Mouse (Mus musculus): ENCODE results near the gene Riox2. TPM values are rescaled to one million over a fixed set of nuclear protein-coding genes. Genes with fewer than 3 reads are reported as not detected.

Riox2 gene
- polyA plus RNA-seq, 1 experiment from 2014 or later = 35.5 TPM

DNA sequence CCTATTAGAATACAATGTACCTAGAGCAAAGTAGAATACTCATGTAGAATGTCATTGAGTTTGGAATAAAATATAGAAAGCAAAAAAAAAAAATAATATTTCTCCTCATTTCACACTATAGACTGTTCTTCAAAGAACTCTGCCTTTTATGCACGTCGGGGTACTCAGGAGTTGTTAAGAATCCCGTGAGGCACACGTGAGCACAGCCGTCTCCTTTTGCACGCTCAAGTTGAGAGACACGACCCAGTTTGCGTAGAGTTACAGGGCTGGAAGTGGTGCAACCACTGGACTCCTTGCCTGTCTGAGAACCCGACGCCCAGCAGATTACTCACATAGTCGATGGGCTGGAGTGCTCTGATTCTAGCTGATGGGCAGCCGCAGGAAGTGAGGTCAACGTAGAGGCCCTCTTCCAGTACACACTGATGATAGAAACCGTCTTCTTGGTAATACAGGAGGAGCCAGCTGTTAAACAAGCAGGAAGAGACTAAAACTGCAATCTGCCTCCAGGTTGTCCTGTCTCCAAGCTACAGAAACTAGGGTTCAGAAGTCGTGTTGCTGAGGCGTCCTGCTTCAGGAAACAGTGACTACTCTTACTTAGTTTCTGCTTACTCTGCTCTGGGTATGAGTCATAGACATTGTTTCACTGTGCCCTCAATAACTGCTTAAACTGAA is 50.3 kb downstream of the Riox2 start:
- H3K9ac ChIP-seq = no peak overlapping the region
- 0 out of 2 replicates have a peak, but pooled peaks cover 3% of the 10 kb centered on the region for H3K36me3 ChIP-seq
- no peak overlapping the region for H3K27ac ChIP-seq
- ATAC-seq (ENCODE audit: insufficient number of reproducible peaks, insufficient read depth, low FRiP score, low TSS enrichment, low read depth) = no peak
- 83% methylated on average over 16 of the region's 16 CpGs for WGBS
- H3K4me2 ChIP-seq = no peak overlapping the region
- H3K4me1 ChIP-seq = peaks cover 9% of the 10 kb centered on the region; the same call in 1 of the 2 replicates
- H3K4me3 ChIP-seq = no peak overlapping the region
- no peaks in the 10 kb centered on the region for H3K9me3 ChIP-seq
- H3K27me3 ChIP-seq = no peaks in the 10 kb centered on the region

DNA sequence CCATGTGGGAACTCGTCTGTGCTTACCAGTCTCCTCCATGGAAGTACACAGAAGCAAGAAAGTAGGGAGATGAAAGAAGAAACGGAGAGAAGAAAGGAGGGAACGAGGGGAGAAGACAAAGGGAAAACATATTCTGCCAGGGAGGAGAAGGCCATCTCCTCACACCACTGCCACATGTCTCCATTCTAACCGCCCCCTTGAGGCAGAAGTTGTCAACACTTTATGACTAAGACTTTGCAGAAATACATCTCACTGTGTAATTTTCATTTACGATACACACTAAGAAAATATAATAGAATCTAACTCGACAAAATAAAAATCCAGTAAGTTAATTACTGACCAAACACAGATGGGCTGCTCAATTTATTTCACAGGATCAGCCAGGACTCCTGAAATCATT is 55.4 kb downstream of the Riox2 start:
- H3K36me3 ChIP-seq = peaks cover 13% of the 10 kb centered on the region
- WGBS = 64% methylated on average over 6 of the region's 6 CpGs
- no peak overlapping the region for H3K4me3 ChIP-seq
- no peak overlapping the region for H3K27ac ChIP-seq
- H3K4me1 ChIP-seq = no peaks in the 10 kb centered on the region
- ATAC-seq (ENCODE audit: insufficient number of reproducible peaks, insufficient read depth, low FRiP score, low TSS enrichment, low read depth) = no peak
- H3K4me2 ChIP-seq = no peak overlapping the region
- H3K9me3 ChIP-seq = no peaks in the 10 kb centered on the region
- no peaks in the 10 kb centered on the region for H3K27me3 ChIP-seq
- no peak overlapping the region for H3K9ac ChIP-seq

DNA sequence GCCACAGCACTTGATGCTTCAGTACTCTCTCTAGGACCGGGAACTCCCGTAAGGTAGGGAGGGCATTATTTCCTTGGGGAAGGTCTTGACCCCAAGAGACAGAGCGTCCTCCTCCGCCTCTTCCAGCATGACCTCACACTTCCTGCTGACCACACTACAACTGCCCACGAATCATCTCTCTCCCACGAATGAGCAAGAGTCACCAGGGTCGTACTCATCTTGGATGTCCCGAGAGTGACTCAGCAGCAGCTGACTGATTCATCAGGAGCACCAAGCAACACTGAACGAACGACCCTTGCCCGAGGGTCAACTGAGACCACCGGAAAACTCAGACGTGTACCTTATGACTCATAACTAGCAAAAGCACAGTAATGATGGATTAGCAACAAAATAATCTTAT is 58.0 kb downstream of the Riox2 start:
- WGBS = 88% methylated on average over 13 of the region's 13 CpGs
- no peak for ATAC-seq (ENCODE audit: insufficient number of reproducible peaks, insufficient read depth, low FRiP score, low TSS enrichment, low read depth)

DNA sequence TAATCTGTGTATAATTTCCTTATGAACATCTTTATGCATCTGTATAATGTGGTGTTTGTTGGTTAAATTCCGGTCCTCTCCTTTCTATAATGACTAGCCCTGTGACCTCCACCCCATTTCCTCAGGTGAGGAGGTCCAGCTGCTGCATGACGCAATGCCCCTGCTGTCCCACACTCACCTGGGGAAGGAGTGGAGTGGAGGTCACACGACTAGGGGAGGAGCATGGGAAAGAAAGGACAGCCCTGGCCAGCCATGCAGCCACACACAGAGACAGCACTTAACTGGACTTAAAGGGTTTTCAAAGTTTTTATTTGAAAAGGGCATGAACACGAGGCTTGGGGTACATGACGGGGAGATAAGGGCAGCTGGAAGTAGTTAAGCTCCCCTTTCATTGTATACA is 59.7 kb downstream of the Riox2 start:
- ATAC-seq (ENCODE audit: insufficient number of reproducible peaks, insufficient read depth, low FRiP score, low TSS enrichment, low read depth) = no peak
- no peak overlapping the region for H3K4me3 ChIP-seq
- WGBS = 65% methylated on average over 5 of the region's 5 CpGs
- no peak overlapping the region for H3K4me2 ChIP-seq
- no peak overlapping the region for H3K9ac ChIP-seq
- no peak overlapping the region for H3K27ac ChIP-seq
- no peaks in the 10 kb centered on the region for H3K27me3 ChIP-seq
- H3K9me3 ChIP-seq = no peaks in the 10 kb centered on the region
- peaks cover 35% of the 10 kb centered on the region for H3K36me3 ChIP-seq
- H3K4me1 ChIP-seq = 0 out of 2 replicates have a peak, but pooled peaks cover 4% of the 10 kb centered on the region

More for the DNA sequence above, 58.0 kb downstream of the Riox2 start:
- no peak overlapping the region for H3K27ac ChIP-seq
- H3K4me3 ChIP-seq = no peak overlapping the region
- no peaks in the 10 kb centered on the region for H3K9me3 ChIP-seq
- H3K4me2 ChIP-seq = no peak overlapping the region
- no peaks in the 10 kb centered on the region for H3K27me3 ChIP-seq
- H3K9ac ChIP-seq = no peak overlapping the region
- H3K36me3 ChIP-seq = peaks cover 25% of the 10 kb centered on the region
- 0 out of 2 replicates have a peak, but pooled peaks cover 4% of the 10 kb centered on the region for H3K4me1 ChIP-seq

DNA sequence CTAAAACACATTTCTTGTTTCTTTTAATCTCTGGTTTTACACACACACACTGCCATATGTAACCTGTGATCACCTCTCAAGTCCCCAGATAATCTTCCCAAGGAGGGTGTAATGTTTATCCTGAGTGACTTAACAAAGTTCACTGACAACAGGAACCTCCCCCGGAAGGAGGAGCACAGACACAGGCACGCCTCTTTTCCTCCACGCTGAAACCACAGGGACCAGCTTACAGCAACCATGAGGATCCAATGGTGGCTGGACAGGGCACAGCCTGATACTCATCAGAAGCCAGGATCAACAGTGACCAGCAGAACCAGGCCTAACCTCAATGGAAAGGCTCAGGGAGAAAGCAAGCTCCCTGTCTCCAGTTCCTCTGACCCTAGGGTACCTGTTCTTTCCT is 61.0 kb downstream of the Riox2 start:
- no peak for ATAC-seq (ENCODE audit: insufficient number of reproducible peaks, insufficient read depth, low FRiP score, low TSS enrichment, low read depth)
- Histone ChIP-seq H3K27ac (no peak overlapping the region), H3K27me3 (no peaks in the 10 kb centered on the region), H3K9me3 (no peaks in the 10 kb centered on the region), H3K4me3 (no peak overlapping the region), H3K4me1 (0 out of 2 replicates have a peak, but pooled peaks cover 4% of the 10 kb centered on the region), H3K36me3 (peaks cover 38% of the 10 kb centered on the region), H3K9ac (no peak overlapping the region), H3K4me2 (no peak overlapping the region)
- 46% methylated on average over 3 of the region's 3 CpGs for WGBS

DNA sequence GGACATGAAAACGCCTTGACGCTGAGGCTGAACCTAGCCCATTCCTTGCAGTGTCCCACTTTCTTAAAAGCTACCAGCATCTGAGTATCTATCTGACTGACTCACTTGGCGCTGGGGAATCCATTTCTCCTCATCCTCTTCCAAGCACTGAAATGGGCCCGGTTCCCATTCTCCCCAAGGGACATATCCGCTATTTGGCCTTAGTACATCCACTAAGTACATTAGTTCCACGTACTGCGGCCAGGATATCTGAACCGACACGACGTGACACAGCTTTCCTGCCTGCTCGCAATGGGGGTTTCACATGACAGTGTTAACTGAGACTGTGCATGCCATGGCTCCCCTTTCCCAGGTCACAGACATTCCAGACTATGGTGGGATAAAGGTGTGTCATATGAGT is 62.8 kb downstream of the Riox2 start:
- Histone ChIP-seq H3K4me3 (no peak overlapping the region), H3K9me3 (no peaks in the 10 kb centered on the region), H3K27me3 (no peaks in the 10 kb centered on the region), H3K36me3 (peaks cover 37% of the 10 kb centered on the region), H3K27ac (no peak overlapping the region), H3K4me2 (no peak overlapping the region), H3K9ac (no peak overlapping the region), H3K4me1 (0 out of 2 replicates have a peak, but pooled peaks cover 4% of the 10 kb centered on the region)
- ATAC-seq (ENCODE audit: insufficient number of reproducible peaks, insufficient read depth, low FRiP score, low TSS enrichment, low read depth) = 0 out of 2 replicates have a peak, but pooled peaks have one; percentile 20
- WGBS = 74% methylated on average over 11 of the region's 11 CpGs

DNA sequence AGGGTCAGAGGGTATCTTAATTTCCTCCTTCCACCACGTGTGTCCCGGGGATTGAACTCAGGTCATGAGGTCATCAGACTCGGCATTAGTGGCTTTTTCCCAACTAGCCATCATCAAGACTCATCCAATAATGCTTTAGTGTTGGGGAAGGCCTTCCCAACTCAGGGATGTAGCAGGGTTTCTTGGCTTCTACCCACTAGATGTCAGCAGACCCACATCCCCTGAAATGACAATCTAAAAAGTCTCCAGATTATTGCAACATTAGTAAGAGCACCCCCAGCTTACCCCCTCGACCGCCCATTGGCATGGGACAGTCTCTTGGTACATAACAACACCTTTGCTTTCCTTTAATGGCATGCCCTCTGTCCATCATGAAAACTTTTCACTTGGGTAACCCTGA is 64.1 kb downstream of the Riox2 start:
- Histone ChIP-seq H3K9ac (no peak overlapping the region), H3K9me3 (no peaks in the 10 kb centered on the region), H3K4me1 (0 out of 2 replicates have a peak, but pooled peaks cover 4% of the 10 kb centered on the region), H3K36me3 (peaks cover 26% of the 10 kb centered on the region), H3K27me3 (no peaks in the 10 kb centered on the region), H3K4me2 (no peak overlapping the region), H3K4me3 (no peak overlapping the region), H3K27ac (no peak overlapping the region)
- no peak for ATAC-seq (ENCODE audit: insufficient number of reproducible peaks, insufficient read depth, low FRiP score, low TSS enrichment, low read depth)
- WGBS = 70% methylated on average over 5 of the region's 5 CpGs

DNA sequence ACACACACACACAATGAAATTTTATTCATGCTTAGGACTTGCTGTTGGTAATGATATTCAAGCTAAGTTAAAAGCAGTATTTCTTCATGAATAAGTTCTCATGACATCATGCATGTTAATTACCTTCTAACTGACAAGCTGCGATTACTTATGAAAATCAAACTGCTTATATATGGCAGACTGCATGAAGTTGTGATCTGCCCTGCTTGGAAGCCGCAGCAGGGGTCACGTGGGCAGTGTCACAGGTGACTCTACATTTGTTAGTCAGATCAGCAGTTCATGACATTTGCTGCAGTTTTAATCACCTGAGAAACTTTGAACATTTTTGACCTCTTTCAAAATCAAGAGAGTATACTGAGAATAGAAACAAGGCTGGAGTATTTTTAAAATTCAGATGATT is 69.4 kb downstream of the Riox2 start:
- WGBS = 85% methylated on average over 3 of the region's 3 CpGs

DNA sequence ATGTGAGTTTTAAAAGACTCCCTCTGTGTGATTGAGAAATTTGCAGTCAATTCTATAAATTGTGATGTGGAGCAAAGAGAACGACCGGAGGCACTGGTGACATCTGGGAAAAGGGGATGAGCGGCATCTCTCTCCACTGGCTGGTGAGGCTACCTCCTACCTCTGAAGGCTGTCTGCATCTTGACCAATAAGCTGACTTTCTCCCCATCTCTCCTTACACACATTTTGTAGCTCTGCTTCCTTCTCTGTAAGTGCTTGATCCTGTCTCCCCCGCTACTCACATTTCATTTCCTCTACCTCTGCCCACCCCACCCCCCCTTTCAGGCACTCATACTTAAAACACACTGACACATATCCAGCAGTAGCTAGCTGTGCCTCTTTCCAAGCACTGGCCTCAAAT is 69.8 kb downstream of the Riox2 start:
- no peak overlapping the region for H3K4me2 ChIP-seq
- ATAC-seq (ENCODE audit: insufficient number of reproducible peaks, insufficient read depth, low FRiP score, low TSS enrichment, low read depth) = no peak
- no peaks in the 10 kb centered on the region for H3K27me3 ChIP-seq
- 50% methylated on average over 4 of the region's 4 CpGs for WGBS
- no peaks in the 10 kb centered on the region for H3K4me1 ChIP-seq
- H3K27ac ChIP-seq = no peak overlapping the region
- H3K36me3 ChIP-seq = peaks cover 4% of the 10 kb centered on the region
- H3K4me3 ChIP-seq = no peak overlapping the region
- H3K9ac ChIP-seq = no peak overlapping the region
- H3K9me3 ChIP-seq = no peaks in the 10 kb centered on the region

More for the DNA sequence above, 69.4 kb downstream of the Riox2 start:
- Histone ChIP-seq H3K27me3 (no peaks in the 10 kb centered on the region), H3K27ac (no peak overlapping the region), H3K36me3 (peaks cover 9% of the 10 kb centered on the region), H3K9ac (no peak overlapping the region), H3K4me2 (no peak overlapping the region), H3K4me3 (no peak overlapping the region), H3K9me3 (no peaks in the 10 kb centered on the region), H3K4me1 (no peaks in the 10 kb centered on the region)
- no peak for ATAC-seq (ENCODE audit: insufficient number of reproducible peaks, insufficient read depth, low FRiP score, low TSS enrichment, low read depth)

Other genes with a start within 250 kb of the Riox2 start
- not detected in 2 replicates for gene Olfr201, start 199.1 kb upstream of the Riox2 start, polyA plus RNA-seq (2015; fragmentation: Nextera tagmentation; extraction: Ambion mirVana)
- gene Olfr202, start 185.0 kb upstream of the Riox2 start, polyA plus RNA-seq (2015; fragmentation: Nextera tagmentation; extraction: Ambion mirVana) = 0.39 TPM in 1 of 2 replicates, not detected in the other
- gene Olfr203, start 172.9 kb upstream of the Riox2 start, polyA plus RNA-seq (2015; fragmentation: Nextera tagmentation; extraction: Ambion mirVana) = not detected in 2 replicates
- not detected in 2 replicates for gene Olfr204, start 153.5 kb upstream of the Riox2 start, polyA plus RNA-seq (2015; fragmentation: Nextera tagmentation; extraction: Ambion mirVana)
- gene Olfr205, start 140.6 kb upstream of the Riox2 start, polyA plus RNA-seq (2015; fragmentation: Nextera tagmentation; extraction: Ambion mirVana) = not detected in 2 replicates
- gene Olfr206, start 122.5 kb upstream of the Riox2 start, polyA plus RNA-seq (2015; fragmentation: Nextera tagmentation; extraction: Ambion mirVana) = not detected in 2 replicates
- not detected in 2 replicates for gene Olfr209, start 107.8 kb upstream of the Riox2 start, polyA plus RNA-seq (2015; fragmentation: Nextera tagmentation; extraction: Ambion mirVana)
- gene Gabrr3, start 64.4 kb upstream of the Riox2 start, polyA plus RNA-seq (2015; fragmentation: Nextera tagmentation; extraction: Ambion mirVana) = 0.04 and 0.14 TPM in 2 replicates
- 9.8 and 10.7 TPM in 2 replicates for gene Crybg3, start 129.2 kb downstream of the Riox2 start, polyA plus RNA-seq (2015; fragmentation: Nextera tagmentation; extraction: Ambion mirVana)
- 28.3 and 37.6 TPM in 2 replicates for gene Arl6, start 167.6 kb downstream of the Riox2 start, polyA plus RNA-seq (2015; fragmentation: Nextera tagmentation; extraction: Ambion mirVana)